Mouse (Mus musculus) heart, embryonic 12.5 days (tissue): ENCODE measurements at regions not wholly inside any gene's neighbourhood (a gene's known extent, or its start where the extent isn't known, plus 50 kb on each side); places are given as distances from the start of the nearest gene placed in this dataset.

Source experiments
- ATAC-seq: fragments of 200-750 bp; cut with Nextera tagmentation; 2 replicates; pipeline ENCODE4 v1.8.0; 2017; ENCODE audit warnings: moderate TSS enrichment, moderate library complexity; ENCODE audit not compliant: insufficient number of reproducible peaks, low FRiP score
- H3K27ac ChIP-seq: fragments of 300-500 bp; sonication (generic); 2 replicates; pipeline ENCODE4 v1.5.1; 2016; ENCODE audit warnings: mild to moderate bottlenecking, moderate library complexity; ENCODE audit not compliant: poor library complexity, severe bottlenecking
- H3K27me3 ChIP-seq: fragments of 300-500 bp; sonication (generic); replicated peaks from 2 replicates; pipeline ENCODE4 v1.6.1; 2016; ENCODE audit warnings: mild to moderate bottlenecking, moderate library complexity
- H3K36me3 ChIP-seq: fragments of 300-500 bp; sonication (generic); 2 replicates; pipeline ENCODE4 v1.6.1; 2016; ENCODE audit warnings: mild to moderate bottlenecking, moderate library complexity
- H3K4me1 ChIP-seq: fragments of 300-500 bp; sonication (generic); replicated peaks from 2 replicates; pipeline ENCODE4 v1.6.1; 2016; ENCODE audit warnings: mild to moderate bottlenecking
- H3K4me2 ChIP-seq: fragments of 300-500 bp; sonication (generic); 2 replicates; pipeline ENCODE4 v1.6.1; 2016; ENCODE audit warnings: mild to moderate bottlenecking, moderate library complexity
- H3K4me3 ChIP-seq: fragments of 300-500 bp; sonication (generic); 2 replicates; pipeline ENCODE4 v1.5.1; 2016; ENCODE audit warnings: mild to moderate bottlenecking
- H3K9ac ChIP-seq: fragments of 300-500 bp; sonication (generic); 2 replicates; pipeline ENCODE4 v1.6.1; 2016; ENCODE audit warnings: mild to moderate bottlenecking, moderate library complexity
- H3K9me3 ChIP-seq: fragments of 300-500 bp; sonication (generic); replicated peaks from 2 replicates; pipeline ENCODE4 v1.6.1; 2016; ENCODE audit warnings: mild to moderate bottlenecking, moderate library complexity
- WGBS: fragments of 180-500 bp; shearing (Covaris S2); methylation state at CpG from one replicate; pipeline ENCODE4 v1.1.7; 2016; 5-methylcytosine and 5-hydroxymethylcytosine counted together

GRCm38 (mm10) chr7:113146526-113146925 is 60.7 kb upstream of the Arntl start:
- no peaks in the 10 kb centered on the region for H3K36me3 ChIP-seq
- H3K9ac ChIP-seq = no peak overlapping the region
- H3K27ac ChIP-seq = no peak overlapping the region
- peaks cover 30% of the 10 kb centered on the region for H3K4me1 ChIP-seq
- H3K9me3 ChIP-seq = no peaks in the 10 kb centered on the region
- no peak overlapping the region for H3K4me3 ChIP-seq
- ATAC-seq = no peak
- H3K27me3 ChIP-seq = 0 out of 2 replicates have a peak, but pooled peaks cover 8% of the 10 kb centered on the region
- WGBS = 77% methylated on average over 9 of the region's 9 CpGs
- no peak overlapping the region for H3K4me2 ChIP-seq

- no peak overlapping the region for H3K9ac ChIP-seq
- H3K4me2 ChIP-seq = no peak overlapping the region
- WGBS = 39% methylated on average over 16 of the region's 16 CpGs
- no peaks in the 10 kb centered on the region for H3K36me3 ChIP-seq
- peaks cover 41% of the 10 kb centered on the region for H3K4me1 ChIP-seq
- no peaks in the 10 kb centered on the region for H3K27me3 ChIP-seq
- H3K9me3 ChIP-seq = no peaks in the 10 kb centered on the region
- no peak overlapping the region for H3K4me3 ChIP-seq
- peak overlapping the region; percentile 10; the same call in 1 of the 2 replicates for H3K27ac ChIP-seq
- ATAC-seq = 0 out of 2 replicates have a peak, but pooled peaks have one; percentile 29
Measured at GRCm38 (mm10) chr7:113147391-113148332, 59.6 kb upstream of the Arntl start.

GRCm38 (mm10) chr7:113148700-113149099 is 58.6 kb upstream of the Arntl start:
- Histone ChIP-seq H3K4me2 (no peak overlapping the region), H3K9me3 (no peaks in the 10 kb centered on the region), H3K27me3 (no peaks in the 10 kb centered on the region), H3K9ac (no peak overlapping the region), H3K27ac (no peak overlapping the region), H3K36me3 (no peaks in the 10 kb centered on the region), H3K4me1 (peaks cover 44% of the 10 kb centered on the region), H3K4me3 (no peak overlapping the region)
- no peak for ATAC-seq
- WGBS = 86% methylated on average over 6 of the region's 6 CpGs

- Histone ChIP-seq H3K4me2 (no peak overlapping the region), H3K27me3 (no peaks in the 10 kb centered on the region), H3K4me3 (no peak overlapping the region), H3K36me3 (no peaks in the 10 kb centered on the region), H3K27ac (peak overlapping the region; percentile 73; the same call in 1 of the 2 replicates), H3K9me3 (no peaks in the 10 kb centered on the region), H3K9ac (no peak overlapping the region), H3K4me1 (peaks cover 50% of the 10 kb centered on the region)
- WGBS = 69% methylated on average over 4 of the region's 4 CpGs
- no peak for ATAC-seq
Measured at GRCm38 (mm10) chr7:113149966-113150470, 57.2 kb upstream of the Arntl start.

GRCm38 (mm10) chr7:113150789-113151188 is 56.5 kb upstream of the Arntl start:
- Histone ChIP-seq H3K27me3 (no peaks in the 10 kb centered on the region), H3K4me3 (no peak overlapping the region), H3K4me2 (no peak overlapping the region), H3K4me1 (peaks cover 51% of the 10 kb centered on the region), H3K9ac (no peak overlapping the region), H3K36me3 (no peaks in the 10 kb centered on the region), H3K9me3 (no peaks in the 10 kb centered on the region), H3K27ac (peak overlapping the region; percentile 73)
- peak; percentile 56 for ATAC-seq
- 18% methylated on average over 6 of the region's 6 CpGs for WGBS

GRCm38 (mm10) chr7:113151499-113151898 is 55.8 kb upstream of the Arntl start:
- ATAC-seq = peak; percentile 43; the same call in 1 of the 2 replicates
- no peak overlapping the region; the same call in 1 of the 2 replicates for H3K4me2 ChIP-seq
- no peaks in the 10 kb centered on the region for H3K36me3 ChIP-seq
- peaks cover 51% of the 10 kb centered on the region for H3K4me1 ChIP-seq
- no peaks in the 10 kb centered on the region for H3K9me3 ChIP-seq
- H3K9ac ChIP-seq = no peak overlapping the region
- peak overlapping the region; percentile 73 for H3K27ac ChIP-seq
- no peaks in the 10 kb centered on the region for H3K27me3 ChIP-seq
- WGBS = 21% methylated on average over 6 of the region's 6 CpGs
- H3K4me3 ChIP-seq = no peak overlapping the region

- Histone ChIP-seq H3K9me3 (no peaks in the 10 kb centered on the region), H3K27ac (no peak overlapping the region), H3K9ac (no peak overlapping the region), H3K27me3 (no peaks in the 10 kb centered on the region), H3K4me3 (no peak overlapping the region), H3K36me3 (no peaks in the 10 kb centered on the region), H3K4me1 (peaks cover 38% of the 10 kb centered on the region), H3K4me2 (no peak overlapping the region)
- no peak for ATAC-seq
- 75% methylated on average over 2 of the region's 2 CpGs for WGBS
Measured at GRCm38 (mm10) chr7:113153386-113153785, 53.9 kb upstream of the Arntl start.

- H3K4me1 ChIP-seq = peaks cover 38% of the 10 kb centered on the region
- H3K9ac ChIP-seq = no peak overlapping the region
- H3K9me3 ChIP-seq = no peaks in the 10 kb centered on the region
- H3K27me3 ChIP-seq = no peaks in the 10 kb centered on the region
- no peaks in the 10 kb centered on the region for H3K36me3 ChIP-seq
- H3K4me2 ChIP-seq = no peak overlapping the region
- no peak for ATAC-seq
- WGBS = 63% methylated on average over 4 of the region's 4 CpGs
- no peak overlapping the region for H3K27ac ChIP-seq
- H3K4me3 ChIP-seq = no peak overlapping the region
Measured at GRCm38 (mm10) chr7:113154066-113154465, 53.2 kb upstream of the Arntl start.

- Histone ChIP-seq H3K36me3 (no peaks in the 10 kb centered on the region), H3K4me2 (no peak overlapping the region), H3K9ac (no peak overlapping the region), H3K4me1 (peaks cover 23% of the 10 kb centered on the region), H3K27ac (no peak overlapping the region), H3K27me3 (0 out of 2 replicates have a peak, but pooled peaks cover 3% of the 10 kb centered on the region), H3K9me3 (no peaks in the 10 kb centered on the region), H3K4me3 (no peak overlapping the region)
- 82% methylated on average over 5 of the region's 5 CpGs for WGBS
- no peak for ATAC-seq
Measured at GRCm38 (mm10) chr7:113156366-113156765, 50.9 kb upstream of the Arntl start.

GRCm38 (mm10) chr7:113156861-113157747 is 50.2 kb upstream of the Arntl start:
- no peak overlapping the region for H3K27ac ChIP-seq
- WGBS = 79% methylated on average over 12 of the region's 12 CpGs
- H3K4me1 ChIP-seq = peaks cover 15% of the 10 kb centered on the region
- H3K27me3 ChIP-seq = 0 out of 2 replicates have a peak, but pooled peaks cover 3% of the 10 kb centered on the region
- H3K4me3 ChIP-seq = no peak overlapping the region
- no peak overlapping the region for H3K4me2 ChIP-seq
- no peak overlapping the region for H3K9ac ChIP-seq
- ATAC-seq = no peak
- H3K36me3 ChIP-seq = no peaks in the 10 kb centered on the region
- no peaks in the 10 kb centered on the region for H3K9me3 ChIP-seq
